Mouse (Mus musculus): Measurements from ENCODE around the gene Isoc2b.
"Not testable (repeated sequence)": the region's sequence is repeated elsewhere in the genome, so short reads cannot be mapped to it uniquely, and the experiment has no call there.

Gene Isoc2b

GRCm38 (mm10) chr7:4835631-4836327, 34.3 kb downstream of the Isoc2b start:
- DNase-seq (ENCODE audit: low read depth, low spot score): no peak

GRCm38 (mm10) chr7:4830476-4830875, 39.6 kb downstream of the Isoc2b start:
- no peak for DNase-seq (ENCODE audit: low read depth, low spot score)

- no peak for DNase-seq (ENCODE audit: low read depth, low spot score)
These were observed 44.7 kb downstream of the Isoc2b start for GRCm38 (mm10) chr7:4825365-4825764.

GRCm38 (mm10) chr7:4822162-4822907, 47.7 kb downstream of the Isoc2b start:
- no peak for DNase-seq (ENCODE audit: low read depth, low spot score)

- no peak for DNase-seq (ENCODE audit: low read depth, low spot score)
These were observed 48.4 kb downstream of the Isoc2b start for GRCm38 (mm10) chr7:4821690-4822089.

- DNase-seq (ENCODE audit: low read depth, low spot score): not testable (repeated sequence)
These were observed 49.1 kb downstream of the Isoc2b start for GRCm38 (mm10) chr7:4820925-4821324.

GRCm38 (mm10) chr7:4816559-4816958, 53.5 kb downstream of the Isoc2b start:
- peak; percentile 21 for DNase-seq (ENCODE audit: low read depth, low spot score)

- no peak for DNase-seq (ENCODE audit: low read depth, low spot score)
These were observed 56.8 kb downstream of the Isoc2b start for GRCm38 (mm10) chr7:4813105-4813791.

- DNase-seq (ENCODE audit: low read depth, low spot score): peak; percentile 99
These were observed 57.6 kb downstream of the Isoc2b start, which contains the start of gene Ube2s for GRCm38 (mm10) chr7:4812303-4813104. Gene Ube2s, minus strand, starts transcription at chr7:4812590.

- peak; percentile 62 for DNase-seq (ENCODE audit: low read depth, low spot score)
These were observed 58.2 kb downstream of the Isoc2b start for GRCm38 (mm10) chr7:4811842-4812302.

GRCm38 (mm10) chr7:4811131-4811530, 58.9 kb downstream of the Isoc2b start:
- DNase-seq (ENCODE audit: low read depth, low spot score): not testable (repeated sequence)

- DNase-seq (ENCODE audit: low read depth, low spot score): peak; percentile 79
These were observed 63.3 kb downstream of the Isoc2b start for GRCm38 (mm10) chr7:4806716-4807115.

GRCm38 (mm10) chr7:4802247-4802646, 67.8 kb downstream of the Isoc2b start:
- DNase-seq (ENCODE audit: low read depth, low spot score): no peak

- peak; percentile 68 for DNase-seq (ENCODE audit: low read depth, low spot score)
These were observed 74.2 kb downstream of the Isoc2b start for GRCm38 (mm10) chr7:4795767-4796433.
